Mouse (Mus musculus) brown adipose tissue, adult 24 weeks (tissue): ENCODE measurements around the gene Chn2. TPM values are rescaled to one million over a fixed set of nuclear protein-coding genes. Genes with fewer than 3 reads are reported as not detected.

Experiments
- H3K27ac ChIP-seq: fragments of 200-500 bp; replicated peaks from 2 replicates; pipeline ENCODE4 v1.5.1; 2012; ENCODE audit warnings: low read depth, mild to moderate bottlenecking, low read length
- H3K4me1 ChIP-seq: fragments of 200-500 bp; 2 replicates; pipeline ENCODE4 v1.6.1; 2012; ENCODE audit warnings: low read length, mixed read lengths; ENCODE audit not compliant: control insufficient read depth, insufficient read depth, insufficient read length
- H3K4me3 ChIP-seq: fragments of 200-500 bp; 2 replicates; pipeline ENCODE4 v1.5.1; 2012; ENCODE audit warnings: low read depth, mild to moderate bottlenecking, low read length, moderate library complexity; ENCODE audit not compliant: insufficient read depth
- polyA plus RNA-seq: library from polyadenylated mRNA; stranded (reverse); fragments of >200 nt; gene quantifications from 2 replicates; pipeline ENCODE4 v1.2.4, GENCODE M21; 2012; ENCODE audit not compliant: missing spikeins, insufficient read depth, insufficient read length

Gene Chn2
- polyA plus RNA-seq, 1 experiment = 2.5 TPM

- Histone ChIP-seq H3K27ac (no peak within 1 kb of the TSS), H3K4me3 (peak within 1 kb of the TSS; percentile 61)
These were observed 286.0 kb downstream of the Chn2 start, which contains the start of gene Prr15 for GRCm38 (mm10) chr6:54325246-54325885. Prr15 (plus strand) TSS chr6:54325835.

GRCm38 (mm10) chr6:54326671-54327625 lies 287.6 kb downstream of the Chn2 start:
- no peak overlapping the region for H3K27ac ChIP-seq
- peak overlapping the region; percentile 61 for H3K4me3 ChIP-seq
- 0 out of 2 replicates have a peak, but pooled peaks cover 2% of the 10 kb centered on the region for H3K4me1 ChIP-seq

More at GRCm38 (mm10) chr6:54325246-54325885, 286.0 kb downstream of the Chn2 start, which contains the start of gene Prr15:
- 0 out of 2 replicates have a peak, but pooled peaks cover 2% of the 10 kb centered on the region for H3K4me1 ChIP-seq

DNA sequence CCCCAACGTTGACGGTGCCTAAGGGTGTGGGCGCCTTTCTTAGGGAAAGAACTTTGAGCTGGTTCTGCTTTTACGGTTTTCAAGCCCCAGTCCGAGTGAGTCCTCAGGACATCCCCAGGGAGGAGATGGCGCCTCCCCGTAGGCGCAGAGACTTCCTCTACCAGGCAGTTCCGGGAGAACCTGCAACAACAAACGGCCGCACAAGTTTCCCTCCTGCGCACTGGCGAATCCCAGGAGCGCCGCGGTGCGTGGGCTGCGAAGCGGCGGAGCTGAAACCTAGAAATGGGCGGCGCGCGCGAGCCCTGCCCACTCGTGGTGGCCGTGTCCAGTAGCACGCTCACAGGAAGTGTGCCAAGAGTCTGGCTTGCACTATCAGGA lies 288.3 kb downstream of the Chn2 start:
- H3K4me3 ChIP-seq = peak overlapping the region; percentile 61
- 0 out of 2 replicates have a peak, but pooled peaks cover 2% of the 10 kb centered on the region for H3K4me1 ChIP-seq
- no peak overlapping the region for H3K27ac ChIP-seq

DNA sequence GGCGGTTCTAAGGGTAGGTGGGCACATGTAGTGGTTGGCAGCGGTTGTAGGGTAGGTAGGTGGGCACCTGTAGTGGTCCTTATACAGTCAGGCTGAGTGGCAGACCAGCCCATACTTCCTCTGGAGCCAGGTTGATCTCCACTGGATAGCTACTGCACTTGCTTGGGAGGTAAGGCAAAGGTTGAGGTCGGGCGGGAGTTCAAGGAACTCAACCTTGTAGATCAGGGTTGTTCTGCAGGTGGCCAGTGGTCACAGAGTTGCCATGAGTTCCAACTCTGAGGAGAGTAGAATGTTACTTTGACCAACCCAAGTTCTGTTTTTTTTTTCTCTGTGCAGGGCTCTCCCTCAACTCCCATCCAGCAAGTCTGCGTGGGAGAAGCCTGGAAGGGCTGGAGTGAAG lies 289.4 kb downstream of the Chn2 start:
- H3K27ac ChIP-seq = no peak overlapping the region
- H3K4me3 ChIP-seq = no peak overlapping the region
- 0 out of 2 replicates have a peak, but pooled peaks cover 2% of the 10 kb centered on the region for H3K4me1 ChIP-seq

- Histone ChIP-seq H3K4me1 (0 out of 2 replicates have a peak, but pooled peaks cover 2% of the 10 kb centered on the region), H3K27ac (no peak overlapping the region), H3K4me3 (no peak overlapping the region)
These were observed 290.2 kb downstream of the Chn2 start for GRCm38 (mm10) chr6:54329598-54329997.

DNA sequence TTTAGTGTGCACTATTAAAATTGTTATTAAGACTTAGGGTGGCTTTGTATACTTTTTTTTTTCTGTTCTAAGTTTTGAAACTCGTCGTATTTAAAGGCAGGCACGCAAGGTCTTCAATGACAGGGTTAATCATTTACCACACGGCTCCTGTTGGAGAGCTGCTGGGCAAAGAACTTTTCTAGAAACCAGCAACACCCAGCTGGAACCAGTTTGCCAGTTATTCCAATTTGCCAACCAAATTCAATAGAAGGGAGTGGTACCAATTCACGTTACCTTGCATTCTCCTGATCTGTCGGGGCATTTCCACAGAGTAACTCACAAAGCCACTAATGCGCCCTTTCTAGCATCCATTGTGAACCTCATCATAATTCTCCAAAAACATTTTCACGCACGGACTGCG lies 290.8 kb downstream of the Chn2 start:
- Histone ChIP-seq H3K4me3 (no peak overlapping the region), H3K4me1 (0 out of 2 replicates have a peak, but pooled peaks cover 2% of the 10 kb centered on the region), H3K27ac (no peak overlapping the region)

- Histone ChIP-seq H3K4me3 (no peak overlapping the region), H3K4me1 (0 out of 2 replicates have a peak, but pooled peaks cover 2% of the 10 kb centered on the region), H3K27ac (no peak overlapping the region)
These were observed 292.4 kb downstream of the Chn2 start for GRCm38 (mm10) chr6:54331765-54332164.

DNA sequence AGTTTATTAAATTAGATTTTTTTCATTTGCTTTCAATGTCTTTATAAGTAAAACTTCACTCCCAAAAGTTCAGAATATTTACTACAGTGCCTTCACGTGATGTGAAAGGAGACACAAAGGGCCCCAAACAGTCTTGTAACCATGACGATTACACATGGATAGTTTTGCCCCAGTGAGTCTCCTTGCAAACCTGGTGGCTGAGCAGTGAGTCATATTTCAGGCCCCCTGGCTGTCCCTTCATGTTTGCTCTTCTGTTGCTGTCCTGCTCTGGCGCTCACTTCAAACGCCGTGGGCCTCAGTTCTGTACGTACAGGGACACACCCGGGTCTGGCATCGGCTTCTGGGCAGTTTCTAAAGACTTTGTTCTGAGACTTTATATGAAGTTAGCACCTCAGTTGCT lies 292.8 kb downstream of the Chn2 start:
- Histone ChIP-seq H3K4me1 (0 out of 2 replicates have a peak, but pooled peaks cover 2% of the 10 kb centered on the region), H3K4me3 (no peak overlapping the region)

DNA sequence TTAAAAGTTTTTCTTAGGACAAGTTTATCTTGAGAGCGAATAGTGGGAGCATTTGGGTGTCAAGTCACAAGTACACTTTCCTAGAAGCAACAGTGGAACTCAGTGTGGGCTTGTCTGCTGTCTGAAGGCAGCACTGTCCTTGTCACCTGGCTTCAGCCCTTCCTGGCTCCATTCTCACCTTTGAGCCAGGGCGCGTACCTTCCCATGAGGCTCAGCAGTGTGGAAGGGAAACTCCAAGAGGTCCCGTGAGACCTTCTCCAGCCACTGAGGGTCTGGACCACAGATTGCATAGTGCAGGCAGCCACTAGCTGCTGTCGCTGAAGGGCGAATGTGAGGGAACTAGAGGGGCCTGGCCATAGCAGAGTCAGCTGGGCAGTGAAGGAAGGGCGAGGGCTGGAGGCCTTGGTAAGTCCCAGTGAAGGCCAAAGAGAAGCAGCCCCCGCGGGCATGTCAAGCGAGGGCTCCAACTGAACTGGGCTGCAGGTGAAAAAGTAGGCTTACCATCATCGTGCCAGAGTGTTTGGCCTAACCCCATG lies 293.8 kb downstream of the Chn2 start:
- Histone ChIP-seq H3K4me3 (no peak overlapping the region), H3K4me1 (no peaks in the 10 kb centered on the region), H3K27ac (no peak overlapping the region)

More for the DNA sequence above, 292.8 kb downstream of the Chn2 start:
- no peak overlapping the region for H3K27ac ChIP-seq

DNA sequence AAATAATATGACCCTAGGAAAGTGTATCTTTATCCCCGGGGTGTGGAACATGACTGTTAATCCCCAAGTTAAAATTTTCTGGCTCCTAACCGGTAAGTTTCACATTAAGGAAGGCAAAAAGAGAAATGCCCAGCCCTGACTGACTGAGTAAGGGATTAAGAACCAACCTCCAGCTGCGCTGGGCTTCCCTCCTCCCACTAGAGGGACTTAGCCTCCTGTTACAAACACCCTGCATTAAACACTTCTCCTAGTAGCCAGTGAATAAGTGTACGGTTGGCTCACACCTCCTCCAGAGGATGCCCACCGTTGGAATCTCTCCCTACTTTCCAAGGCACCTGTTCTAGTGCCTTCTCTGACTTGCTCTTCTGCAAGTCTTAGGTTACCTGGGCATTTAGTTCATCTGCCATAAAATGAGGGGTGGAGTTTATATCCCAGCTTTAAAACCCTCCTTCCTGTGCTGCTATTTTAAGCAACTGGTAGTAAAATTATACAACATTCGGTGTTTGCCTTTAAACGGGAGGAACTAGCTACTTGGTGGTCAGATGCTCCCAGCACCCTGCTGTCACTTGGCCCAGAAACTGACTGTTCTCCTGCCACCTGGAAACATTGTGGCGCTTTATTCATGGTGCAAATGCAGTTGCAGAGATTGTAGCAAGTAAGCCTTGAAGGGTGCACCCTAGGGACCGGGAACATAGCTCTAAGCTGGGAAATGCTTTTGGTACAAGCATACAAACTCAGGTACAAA lies 294.5 kb downstream of the Chn2 start:
- Histone ChIP-seq H3K4me1 (no peaks in the 10 kb centered on the region), H3K4me3 (no peak overlapping the region), H3K27ac (no peak overlapping the region)

DNA sequence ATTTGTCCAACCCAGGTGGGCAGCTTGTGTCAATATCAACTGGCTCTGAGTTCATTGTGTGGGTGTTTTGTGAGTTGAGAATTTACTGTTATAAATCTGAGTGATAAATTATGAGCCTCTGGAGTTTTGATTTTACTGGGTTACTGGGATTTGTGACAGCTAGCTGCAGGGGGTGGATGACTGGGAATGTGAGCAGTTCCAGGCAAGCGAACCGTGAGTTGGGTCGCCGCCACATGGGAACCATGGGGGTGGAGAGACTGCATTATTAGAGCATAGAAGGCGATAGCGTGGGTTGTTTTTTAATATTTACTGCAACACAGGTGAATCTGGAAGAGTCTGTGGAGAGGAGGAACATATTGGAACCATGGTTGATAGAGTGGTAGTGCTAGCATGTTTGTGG lies 298.0 kb downstream of the Chn2 start:
- no peak overlapping the region for H3K27ac ChIP-seq
- no peaks in the 10 kb centered on the region for H3K4me1 ChIP-seq
- H3K4me3 ChIP-seq = no peak overlapping the region

DNA sequence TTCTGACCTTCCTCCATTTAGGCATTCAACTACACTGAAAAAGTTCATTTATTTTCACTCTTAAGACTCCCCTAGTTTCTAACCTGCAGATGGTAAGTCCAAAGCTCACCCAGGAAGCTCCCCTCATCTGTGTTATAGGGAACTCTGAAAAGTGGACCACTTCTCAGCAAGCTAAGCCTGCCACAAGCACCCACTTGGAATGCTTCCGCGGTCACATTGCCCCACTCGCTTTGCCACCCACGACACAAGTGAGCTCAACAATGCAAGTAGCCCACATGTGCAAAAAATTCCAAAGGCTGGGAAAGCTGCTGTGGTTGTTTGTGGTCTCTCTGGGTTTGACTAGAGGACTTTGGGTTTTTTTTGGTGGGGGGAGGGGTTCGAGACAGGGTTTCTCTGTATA lies 301.8 kb downstream of the Chn2 start:
- Histone ChIP-seq H3K4me1 (no peaks in the 10 kb centered on the region), H3K27ac (no peak overlapping the region), H3K4me3 (no peak overlapping the region)

- H3K27ac ChIP-seq = no peak overlapping the region
- no peaks in the 10 kb centered on the region for H3K4me1 ChIP-seq
- no peak overlapping the region for H3K4me3 ChIP-seq
These were observed 302.9 kb downstream of the Chn2 start for GRCm38 (mm10) chr6:54342223-54342622.
